Mouse (Mus musculus) kidney, adult 2 months (tissue): Measurements from ENCODE around the gene Cyb5b.

Experiments
- CTCF ChIP-seq: fragments of 200-500 bp; conservative IDR thresholded peaks from 2 replicates; pipeline ENCODE4 v1.5.1; 2011; ENCODE audit warnings: low read depth, mild to moderate bottlenecking, control low read depth, low read length, moderate library complexity, mixed read lengths; ENCODE audit not compliant: insufficient read depth, insufficient read length
- POLR2A ChIP-seq: fragments of 200-500 bp; IDR thresholded peaks from one replicate; pipeline ENCODE4 v1.6.1; 2011; ENCODE audit warnings: low read depth, low read length, control low read depth

- TF ChIP-seq POLR2A = no peak
- TF ChIP-seq CTCF = no peak
Measured at GRCm38 (mm10) chr8:107111340-107112105, 38.9 kb upstream of the Cyb5b start.
